Mouse (Mus musculus) spleen, adult 2 months (tissue): ENCODE data around the gene Timm10b.

Source experiments
- CTCF ChIP-seq: fragments of 200-500 bp; IDR thresholded peaks from 2 replicates; pipeline ENCODE4 v1.5.1; 2011; ENCODE audit warnings: mild to moderate bottlenecking, inconsistent platforms; ENCODE audit not compliant: insufficient read depth, insufficient read length, insufficient replicate concordance; ENCODE audit errors: extremely low read depth
- POLR2A ChIP-seq: fragments of 200-500 bp; IDR thresholded peaks from 2 replicates; pipeline ENCODE4 v1.6.1; 2011; ENCODE audit warnings: low read depth, low read length, inconsistent platforms

- TF ChIP-seq POLR2A (no peak), CTCF (no peak)
These were observed 1.0 kb downstream of the Timm10b start for GRCm38 (mm10) chr7:105640894-105641255.
